Mouse (Mus musculus) granulocyte monocyte progenitor cell, adult 5-6 weeks (primary cell): ENCODE data around the gene Hoxb7. TPM values are rescaled to one million over a fixed set of nuclear protein-coding genes. Genes with fewer than 3 reads are reported as not detected.

ENCODE experiments used
- ATAC-seq: replicated peaks from 2 replicates; pipeline ENCODE4 v1.8.0; 2016; ENCODE audit warnings: mild to moderate bottlenecking, moderate TSS enrichment, inconsistent platforms; ENCODE audit not compliant: poor library complexity, severe bottlenecking
- total RNA-seq, 2 experiments: library from RNA; stranded (forward) in 1 of 2; stranded (reverse) in 1 of 2; fragments of 200-712, 200-1000 nt in 1 of 2; fragments of >200 nt in 1 of 2; fragmentation: Nextera tagmentation in 1 of 2; gene quantifications; 2 replicates each; pipeline ENCODE4 v1.2.3; 2014 to 2017

Hoxb7 gene
- total RNA-seq, 2 experiments from 2014 or later, result not detected

GRCm38 (mm10) chr11:96267021-96267920 lies 19.2 kb upstream of the Hoxb7 start:
- ATAC-seq, result no peak

- no peak for ATAC-seq
Measured at GRCm38 (mm10) chr11:96268031-96268745, 18.2 kb upstream of the Hoxb7 start.

GRCm38 (mm10) chr11:96269869-96270268 lies 16.6 kb upstream of the Hoxb7 start:
- ATAC-seq, result no peak

- ATAC-seq, result no peak
Measured at GRCm38 (mm10) chr11:96270996-96271540, 15.4 kb upstream of the Hoxb7 start, which contains the start of gene Hoxb9. Gene Hoxb9, plus strand, starts transcription at chr11:96271457.

- ATAC-seq, result no peak
Measured at GRCm38 (mm10) chr11:96271541-96272011, 14.8 kb upstream of the Hoxb7 start.

- no peak for ATAC-seq
Measured at GRCm38 (mm10) chr11:96272024-96272921, 14.2 kb upstream of the Hoxb7 start.

GRCm38 (mm10) chr11:96274428-96274827 lies 12.0 kb upstream of the Hoxb7 start:
- ATAC-seq, result no peak

GRCm38 (mm10) chr11:96275896-96276295 lies 10.5 kb upstream of the Hoxb7 start:
- ATAC-seq, result no peak

GRCm38 (mm10) chr11:96277151-96278044 lies 9.0 kb upstream of the Hoxb7 start:
- no peak for ATAC-seq

GRCm38 (mm10) chr11:96278324-96278723 lies 8.1 kb upstream of the Hoxb7 start:
- no peak for ATAC-seq

- ATAC-seq, result peak; percentile 79
Measured at GRCm38 (mm10) chr11:96278773-96279172, 7.7 kb upstream of the Hoxb7 start.

GRCm38 (mm10) chr11:96279421-96280233 lies 6.8 kb upstream of the Hoxb7 start:
- ATAC-seq, result no peak

- no peak for ATAC-seq
Measured at GRCm38 (mm10) chr11:96280399-96281378, 5.7 kb upstream of the Hoxb7 start.

GRCm38 (mm10) chr11:96281396-96281795 lies 5.0 kb upstream of the Hoxb7 start:
- no peak for ATAC-seq

GRCm38 (mm10) chr11:96281855-96282570 lies 4.4 kb upstream of the Hoxb7 start, which contains the start of gene Hoxb8:
Gene Hoxb8, plus strand, starts transcription at chr11:96281905.
- no peak for ATAC-seq

- no peak for ATAC-seq
Measured at GRCm38 (mm10) chr11:96282795-96283430, 3.5 kb upstream of the Hoxb7 start.
